Mouse (Mus musculus) embryonic facial prominence, embryonic 14.5 days (tissue): ENCODE data around the gene Tmtc4. TPM values are rescaled to one million over a fixed set of nuclear protein-coding genes. Genes with fewer than 3 reads are reported as not detected.

Source experiments
- ATAC-seq: fragments of 200-750 bp; cut with Nextera tagmentation; 2 replicates; pipeline ENCODE4 v1.8.0; 2017; ENCODE audit warnings: low read depth, moderate number of reproducible peaks, moderate TSS enrichment
- DNase-seq: peaks from one replicate; pipeline ENCODE4 v3.0.0-alpha.2; 2015; ENCODE audit warnings: low spot score
- H3K27ac ChIP-seq: fragments of 300-500 bp; sonication (generic); replicated peaks from 2 replicates; pipeline ENCODE4 v1.5.1; 2014; ENCODE audit warnings: low read depth, mild to moderate bottlenecking, low read length, moderate library complexity
- H3K27me3 ChIP-seq: fragments of 300-500 bp; sonication (generic); replicated peaks from 2 replicates; pipeline ENCODE4 v1.6.1; 2014; ENCODE audit warnings: low read length; ENCODE audit not compliant: control insufficient read depth, insufficient read depth
- H3K36me3 ChIP-seq: fragments of 300-500 bp; sonication (generic); 2 replicates; pipeline ENCODE4 v1.6.1; 2014; ENCODE audit warnings: low read length, mixed read lengths; ENCODE audit not compliant: control insufficient read depth, insufficient read depth
- H3K4me1 ChIP-seq: fragments of 300-500 bp; sonication (generic); 2 replicates; pipeline ENCODE4 v1.6.1; 2014; ENCODE audit warnings: antibody characterized with exemption, low read length; ENCODE audit not compliant: control insufficient read depth, insufficient read depth
- H3K4me2 ChIP-seq: fragments of 300-500 bp; sonication (generic); 2 replicates; pipeline ENCODE4 v1.6.1; 2014; ENCODE audit warnings: low read depth, mild to moderate bottlenecking, low read length, moderate library complexity, mixed read lengths
- H3K4me3 ChIP-seq: fragments of 300-500 bp; sonication (generic); 2 replicates; pipeline ENCODE4 v1.5.1; 2014; ENCODE audit warnings: low read depth, mild to moderate bottlenecking, low read length
- H3K9ac ChIP-seq: fragments of 300-500 bp; sonication (generic); 2 replicates; pipeline ENCODE4 v1.6.1; 2014; ENCODE audit warnings: low read depth, mild to moderate bottlenecking, low read length, moderate library complexity, mixed read lengths
- H3K9me3 ChIP-seq: fragments of 300-500 bp; sonication (generic); 2 replicates; pipeline ENCODE4 v1.6.1; 2016; ENCODE audit warnings: low read length; ENCODE audit not compliant: control insufficient read depth
- WGBS: fragments of 180-500 bp; shearing (Covaris S2); extraction: QIAGEN DNeasy Blood & Tissue Kit; methylation state at CpG from one replicate; pipeline ENCODE4 v1.1.7; 2014; 5-methylcytosine and 5-hydroxymethylcytosine counted together
- polyA plus RNA-seq: library from polyadenylated mRNA; unstranded; fragments of >200 nt; fragmentation: Nextera tagmentation; extraction: Ambion mirVana; gene quantifications from 2 replicates; pipeline ENCODE4 v1.2.1, GENCODE M21; 2014

Gene Tmtc4
- polyA plus RNA-seq, 1 experiment from 2014 or later = 26.2 TPM

- Histone ChIP-seq H3K9ac (no peak overlapping the region), H3K4me3 (no peak overlapping the region), H3K36me3 (no peaks in the 10 kb centered on the region), H3K9me3 (peaks cover 16% of the 10 kb centered on the region), H3K27me3 (no peaks in the 10 kb centered on the region), H3K4me1 (peaks cover 7% of the 10 kb centered on the region; the same call in 1 of the 2 replicates), H3K4me2 (no peak overlapping the region), H3K27ac (no peak overlapping the region)
- DNase-seq (no peak), ATAC-seq (no peak)
- WGBS = 41% methylated on average over 2 of the region's 2 CpGs
Observed at GRCm38 (mm10) chr14:122903923-122904351, 79.9 kb downstream of the Tmtc4 start.

GRCm38 (mm10) chr14:122902884-122903283 is 81.0 kb downstream of the Tmtc4 start:
- H3K4me3 ChIP-seq = no peak overlapping the region
- H3K36me3 ChIP-seq = no peaks in the 10 kb centered on the region
- ATAC-seq = peak; percentile 72; the same call in 1 of the 2 replicates
- H3K27me3 ChIP-seq = no peaks in the 10 kb centered on the region
- 45% methylated on average over 4 of the region's 4 CpGs for WGBS
- no peak overlapping the region for H3K4me2 ChIP-seq
- peaks cover 11% of the 10 kb centered on the region for H3K9me3 ChIP-seq
- peaks cover 7% of the 10 kb centered on the region; the same call in 1 of the 2 replicates for H3K4me1 ChIP-seq
- H3K9ac ChIP-seq = no peak overlapping the region
- no peak overlapping the region for H3K27ac ChIP-seq
- peak; percentile 78 for DNase-seq

- Histone ChIP-seq H3K4me3 (no peak overlapping the region), H3K36me3 (no peaks in the 10 kb centered on the region), H3K9ac (no peak overlapping the region), H3K27me3 (no peaks in the 10 kb centered on the region), H3K27ac (no peak overlapping the region), H3K9me3 (peaks cover 5% of the 10 kb centered on the region), H3K4me1 (peaks cover 7% of the 10 kb centered on the region; the same call in 1 of the 2 replicates), H3K4me2 (no peak overlapping the region)
- ATAC-seq = peak; percentile 27; the same call in 1 of the 2 replicates
- 59% methylated on average over 2 of the region's 2 CpGs for WGBS
- peak; percentile 63 for DNase-seq
Observed at GRCm38 (mm10) chr14:122902136-122902535, 81.7 kb downstream of the Tmtc4 start.

GRCm38 (mm10) chr14:122901715-122902114 is 82.1 kb downstream of the Tmtc4 start:
- no peak overlapping the region for H3K4me2 ChIP-seq
- no peaks in the 10 kb centered on the region for H3K36me3 ChIP-seq
- WGBS = 81% methylated on average over 2 of the region's 2 CpGs
- ATAC-seq (no peak), DNase-seq (no peak)
- peaks cover 7% of the 10 kb centered on the region; the same call in 1 of the 2 replicates for H3K4me1 ChIP-seq
- no peaks in the 10 kb centered on the region for H3K27me3 ChIP-seq
- no peak overlapping the region for H3K9ac ChIP-seq
- H3K27ac ChIP-seq = no peak overlapping the region
- H3K4me3 ChIP-seq = no peak overlapping the region
- H3K9me3 ChIP-seq = peaks cover under 1% of the 10 kb centered on the region

GRCm38 (mm10) chr14:122901177-122901576 is 82.7 kb downstream of the Tmtc4 start:
- no peaks in the 10 kb centered on the region for H3K27me3 ChIP-seq

GRCm38 (mm10) chr14:122900679-122901078 is 83.2 kb downstream of the Tmtc4 start:
- Histone ChIP-seq H3K4me3 (no peak overlapping the region), H3K4me2 (no peak overlapping the region), H3K9me3 (no peaks in the 10 kb centered on the region), H3K9ac (no peak overlapping the region), H3K27me3 (no peaks in the 10 kb centered on the region), H3K4me1 (peaks cover 7% of the 10 kb centered on the region; the same call in 1 of the 2 replicates), H3K36me3 (no peaks in the 10 kb centered on the region), H3K27ac (no peak overlapping the region; the same call in 1 of the 2 replicates)
- ATAC-seq = peak; percentile 77
- peak; percentile 81 for DNase-seq

More at GRCm38 (mm10) chr14:122901177-122901576, 82.7 kb downstream of the Tmtc4 start:
- H3K36me3 ChIP-seq = no peaks in the 10 kb centered on the region
- 63% methylated on average over 3 of the region's 3 CpGs for WGBS
- H3K4me3 ChIP-seq = no peak overlapping the region
- H3K9ac ChIP-seq = no peak overlapping the region
- no peaks in the 10 kb centered on the region for H3K9me3 ChIP-seq
- H3K27ac ChIP-seq = no peak overlapping the region; the same call in 1 of the 2 replicates
- peaks cover 7% of the 10 kb centered on the region; the same call in 1 of the 2 replicates for H3K4me1 ChIP-seq
- H3K4me2 ChIP-seq = no peak overlapping the region
- no peak for DNase-seq
- no peak for ATAC-seq

GRCm38 (mm10) chr14:122898550-122898949 is 85.3 kb downstream of the Tmtc4 start:
- Histone ChIP-seq H3K4me2 (no peak overlapping the region), H3K9me3 (no peaks in the 10 kb centered on the region), H3K36me3 (no peaks in the 10 kb centered on the region), H3K9ac (no peak overlapping the region), H3K4me1 (peaks cover 7% of the 10 kb centered on the region; the same call in 1 of the 2 replicates), H3K27ac (no peak overlapping the region), H3K27me3 (no peaks in the 10 kb centered on the region), H3K4me3 (no peak overlapping the region)
- no peak for ATAC-seq
- no peak for DNase-seq

GRCm38 (mm10) chr14:122896106-122896505 is 87.7 kb downstream of the Tmtc4 start:
- Histone ChIP-seq H3K9me3 (no peaks in the 10 kb centered on the region), H3K4me1 (peaks cover 6% of the 10 kb centered on the region; the same call in 1 of the 2 replicates), H3K4me2 (no peak overlapping the region), H3K9ac (no peak overlapping the region), H3K4me3 (no peak overlapping the region), H3K27ac (no peak overlapping the region), H3K27me3 (no peaks in the 10 kb centered on the region), H3K36me3 (no peaks in the 10 kb centered on the region)
- no peak for ATAC-seq
- 90% methylated on average over 1 of the region's 1 CpGs for WGBS
- DNase-seq = no peak

- H3K9ac ChIP-seq = no peak overlapping the region
- no peaks in the 10 kb centered on the region for H3K4me1 ChIP-seq
- no peak overlapping the region for H3K27ac ChIP-seq
- H3K4me2 ChIP-seq = no peak overlapping the region
- 97% methylated on average over 12 of the region's 12 CpGs for WGBS
- no peak overlapping the region for H3K4me3 ChIP-seq
- H3K9me3 ChIP-seq = no peaks in the 10 kb centered on the region
- DNase-seq = no peak
- ATAC-seq = no peak
- H3K36me3 ChIP-seq = no peaks in the 10 kb centered on the region
- no peaks in the 10 kb centered on the region for H3K27me3 ChIP-seq
Observed at GRCm38 (mm10) chr14:122891470-122891968, 92.3 kb downstream of the Tmtc4 start.
